Mouse (Mus musculus) heart, postnatal 4 days (tissue): ENCODE data around the gene Ddx10. TPM values are rescaled to one million over a fixed set of nuclear protein-coding genes. Genes with fewer than 3 reads are reported as not detected.

ENCODE experiments used
- DNase-seq: peaks from one replicate; pipeline ENCODE4 v3.0.0; 2021
- total RNA-seq, 2 experiments: library from RNA; stranded (reverse); gene quantifications; 2 replicates each; pipeline ENCODE4 v1.2.3; 2021

Gene Ddx10
- 10 to 100 TPM; 12.1 to 12.8 TPM for total RNA-seq

DNA sequence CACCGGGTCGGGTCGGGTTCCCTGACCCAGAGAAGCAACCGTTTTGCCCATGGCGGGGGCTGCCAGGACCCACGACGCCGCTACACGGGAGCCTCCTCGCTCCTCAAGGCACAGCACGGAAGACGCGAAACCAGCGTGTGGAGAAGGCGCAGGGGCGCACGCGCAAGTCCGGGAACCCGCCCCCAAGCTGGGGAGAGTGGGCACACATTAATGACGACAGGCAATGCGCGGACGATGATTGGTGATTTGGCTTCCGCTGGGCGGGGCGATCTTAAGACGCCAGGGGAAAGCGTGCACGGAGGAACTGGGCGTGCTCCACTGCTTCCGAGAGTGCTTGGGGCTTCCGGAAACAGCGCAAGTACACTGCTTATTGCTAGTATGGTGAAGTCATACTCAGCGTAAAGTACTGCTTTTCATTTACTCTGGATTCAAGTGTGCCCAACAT is at the start of gene Ddx10:
TSS of gene Ddx10 (minus strand) at position 101 of the 445 bp plus-strand sequence.
- peak; percentile 98 for DNase-seq

DNA sequence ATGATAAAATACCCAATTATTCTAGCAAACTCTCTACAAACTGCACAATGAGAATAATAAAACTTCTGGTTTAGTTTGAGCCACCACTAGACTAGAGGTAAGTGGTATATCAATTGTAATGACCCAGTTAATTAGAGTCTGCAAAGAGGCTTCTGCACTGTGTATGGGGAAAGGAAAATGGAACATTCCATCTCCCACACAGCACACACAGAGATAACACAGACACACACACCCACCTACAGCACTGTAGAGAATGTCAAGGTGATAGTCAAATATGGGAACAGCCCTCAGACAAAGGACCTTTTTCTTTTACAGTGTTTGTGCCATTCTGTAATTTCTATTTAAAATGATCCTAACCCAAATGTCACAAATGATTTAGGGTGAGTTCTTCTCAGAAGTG is 45.0 kb upstream of the Ddx10 start:
- DNase-seq, result no peak

DNA sequence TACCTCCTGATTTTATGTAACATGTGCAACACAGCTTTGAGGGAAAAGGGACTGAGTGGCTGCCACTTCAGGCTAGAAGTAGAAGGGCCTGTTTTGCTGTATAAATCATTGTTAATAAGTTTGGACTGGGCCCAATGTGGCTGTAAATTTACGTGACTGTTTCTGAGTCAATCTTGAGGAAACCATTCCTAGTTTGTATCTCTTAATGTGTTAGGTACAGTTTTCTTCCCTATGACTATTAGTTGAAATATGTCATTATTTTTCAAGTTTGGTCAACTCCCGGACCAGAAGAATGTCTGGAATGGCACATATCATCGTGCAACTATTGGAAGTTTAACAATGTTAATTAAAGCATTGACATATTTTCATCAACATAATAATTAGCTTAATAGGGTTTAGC is 42.2 kb upstream of the Ddx10 start:
- DNase-seq, result no peak

DNA sequence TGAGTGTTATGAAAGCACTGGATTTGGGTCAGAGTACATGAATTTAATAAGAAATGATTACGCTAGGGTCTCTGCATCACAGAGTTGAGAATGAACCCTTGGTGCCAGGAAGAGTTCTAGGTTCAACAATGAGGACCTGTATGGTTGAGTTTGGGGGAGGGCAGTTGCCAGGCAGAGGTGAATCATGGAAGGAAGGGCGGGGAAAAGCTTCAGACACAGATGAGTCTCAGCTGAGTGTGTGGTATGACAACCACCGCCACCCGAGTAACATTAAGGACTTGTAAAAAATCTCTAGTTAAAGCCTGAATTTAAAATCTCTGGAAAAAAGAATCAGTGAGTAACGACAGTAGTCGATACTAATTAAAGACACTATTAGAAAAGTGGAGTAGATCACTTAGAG is 38.9 kb upstream of the Ddx10 start:
- no peak for DNase-seq

DNA sequence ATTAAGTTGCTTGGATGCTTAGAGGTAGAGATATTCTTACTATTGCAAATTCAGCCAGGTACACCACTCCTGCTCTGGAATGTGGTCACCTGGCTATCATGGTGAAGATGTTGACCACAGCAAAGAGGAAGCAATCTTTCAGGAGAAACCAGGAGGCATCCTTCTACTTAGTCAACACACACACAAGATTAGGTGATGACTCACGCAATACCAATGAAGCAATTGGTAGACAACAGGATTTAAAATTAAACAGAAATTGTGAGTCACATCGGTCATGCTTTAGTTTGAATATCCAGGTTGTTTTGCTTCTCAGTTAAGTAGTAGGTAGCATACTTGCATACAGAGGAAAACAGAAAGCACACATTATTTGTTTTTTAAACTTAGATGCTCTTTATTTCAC is 31.1 kb upstream of the Ddx10 start:
- DNase-seq, result no peak

DNA sequence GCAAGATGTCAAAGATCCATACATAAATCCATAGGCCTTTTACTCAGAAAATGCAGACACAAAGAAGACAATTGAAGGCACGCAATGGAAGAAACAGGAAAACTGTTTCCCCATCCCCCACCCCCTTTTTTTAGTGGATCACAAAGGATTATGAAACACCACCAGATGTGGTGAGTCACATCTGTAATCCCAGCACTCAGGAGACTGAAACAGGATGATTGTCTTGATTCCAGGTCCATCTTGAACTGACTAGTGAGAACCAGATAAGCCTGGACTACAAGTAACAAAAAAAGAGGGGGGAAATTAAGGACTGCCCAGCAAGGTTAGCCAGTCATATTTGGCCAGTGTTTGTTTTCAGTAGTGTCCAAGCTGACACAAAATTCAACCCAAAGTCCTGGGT is 28.5 kb upstream of the Ddx10 start:
- no peak for DNase-seq

DNA sequence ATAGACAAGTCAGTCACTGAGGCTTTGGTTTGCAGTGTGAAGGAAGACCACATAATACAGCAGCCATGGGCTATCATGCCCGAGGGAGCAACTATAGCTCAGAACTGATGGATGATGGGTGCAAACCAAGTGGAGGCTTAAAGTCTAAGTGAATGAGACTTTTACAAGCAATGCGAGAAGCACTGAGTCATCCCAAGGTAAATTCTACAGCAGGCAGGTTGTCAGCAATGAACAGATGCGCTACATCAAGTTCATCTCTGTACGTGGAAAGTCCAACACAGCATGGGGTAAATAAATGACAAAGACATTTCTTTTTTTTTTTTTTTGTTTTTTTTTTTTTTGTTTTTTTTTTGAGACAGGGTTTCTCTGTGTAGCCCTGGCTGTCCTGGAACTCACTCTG is 24.9 kb upstream of the Ddx10 start:
- no peak for DNase-seq

DNA sequence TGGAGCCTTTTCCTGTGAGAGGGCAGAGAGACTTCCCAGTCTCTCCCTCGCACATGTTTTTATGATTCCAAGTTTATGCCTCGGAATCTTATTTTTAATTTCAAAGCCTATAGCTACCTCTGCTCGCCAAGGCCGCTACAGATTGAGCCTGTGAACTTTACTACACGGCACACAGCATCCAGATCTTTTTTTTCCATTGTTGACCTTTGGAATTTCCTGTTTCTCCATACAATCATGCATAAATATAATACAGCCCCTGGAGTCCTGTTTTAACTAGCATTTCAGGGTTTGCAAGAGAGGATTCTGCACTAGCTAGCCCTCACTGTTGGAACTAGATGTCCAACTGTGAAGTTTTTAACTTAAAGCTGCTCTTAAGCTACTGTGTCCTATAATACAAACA is 24.4 kb upstream of the Ddx10 start:
- no peak for DNase-seq

DNA sequence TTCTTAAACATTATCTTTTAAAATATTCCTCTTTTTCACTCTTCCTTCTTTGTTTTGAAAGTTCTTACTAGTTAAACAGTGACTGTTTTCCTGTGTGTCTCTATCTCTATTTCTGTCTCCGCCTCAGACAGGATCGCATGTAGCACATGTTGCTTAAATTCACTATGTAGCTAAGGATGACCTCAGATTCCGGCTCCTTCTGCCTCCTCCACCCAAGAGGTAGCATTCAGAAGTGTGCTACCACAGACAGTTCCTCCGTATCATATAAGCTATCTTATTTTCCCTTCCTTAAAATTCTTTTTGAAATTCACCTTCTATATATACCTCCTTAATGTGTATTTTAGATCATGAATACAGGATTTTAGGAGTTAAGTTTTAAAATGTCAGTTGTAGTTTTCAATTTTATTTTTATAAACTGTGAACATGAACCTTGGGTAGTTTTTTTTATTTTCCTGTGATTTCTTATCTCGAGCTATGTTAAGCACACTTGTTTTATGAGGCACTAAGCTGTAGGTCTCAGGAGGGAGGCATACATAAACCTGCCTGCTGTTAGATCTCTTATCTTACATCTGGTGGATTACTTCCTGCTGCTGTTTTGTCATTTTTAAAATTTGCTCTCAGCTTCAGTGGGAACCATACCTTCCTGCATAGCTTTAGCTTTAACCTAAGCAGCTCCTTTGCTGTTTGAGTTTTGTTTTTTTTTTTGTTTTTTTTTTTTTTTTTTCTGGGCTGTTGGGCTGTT is 23.6 kb upstream of the Ddx10 start:
- no peak for DNase-seq

DNA sequence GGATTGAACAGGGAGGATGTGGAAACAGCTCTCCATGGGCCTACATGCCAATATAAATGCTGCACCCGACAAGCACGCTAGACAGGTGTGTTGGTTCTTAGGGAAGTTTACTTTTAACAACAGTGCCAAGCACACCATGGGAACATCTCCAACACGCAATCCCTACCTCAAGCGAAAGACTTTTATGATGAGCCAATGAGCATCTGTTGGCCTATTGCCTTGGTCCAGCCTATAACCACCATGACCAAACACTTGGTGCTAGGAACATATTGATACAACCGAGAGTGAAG is 21.6 kb upstream of the Ddx10 start:
- DNase-seq, result no peak

DNA sequence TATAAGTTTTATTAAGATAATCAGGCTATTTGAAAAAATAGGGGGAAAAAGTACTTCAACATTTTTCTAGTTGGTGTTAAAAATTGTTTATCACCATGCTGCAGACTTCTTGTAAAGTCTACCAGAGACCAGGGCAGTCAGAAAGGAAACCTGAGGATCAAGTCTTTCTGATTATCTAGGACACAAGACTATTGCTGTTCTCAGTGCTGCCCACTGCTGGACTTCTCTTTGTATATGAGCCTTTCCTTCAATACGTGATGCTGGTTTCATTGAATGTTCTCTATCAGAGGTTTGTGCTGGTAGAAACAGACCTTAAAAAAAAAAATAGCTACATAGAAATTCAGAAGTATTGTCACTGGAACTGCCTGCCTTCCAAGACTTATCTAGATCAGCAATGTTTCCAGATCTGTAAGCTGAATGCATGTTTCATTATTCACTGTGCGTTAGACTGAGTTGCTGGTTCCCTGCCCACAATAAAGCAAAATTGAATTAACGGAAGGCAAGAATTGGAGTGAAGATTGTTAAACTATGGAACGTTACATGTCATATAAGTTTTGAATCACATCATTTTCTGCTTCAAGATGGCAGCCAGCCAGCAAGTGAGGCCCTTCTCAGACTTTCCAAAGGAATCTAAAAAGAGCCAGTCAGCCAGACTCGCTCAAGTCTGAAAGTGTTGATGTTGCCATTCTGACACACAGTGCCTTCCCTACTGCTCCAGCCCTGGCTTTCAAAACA is 21.0 kb upstream of the Ddx10 start:
- DNase-seq, result peak; percentile 33

DNA sequence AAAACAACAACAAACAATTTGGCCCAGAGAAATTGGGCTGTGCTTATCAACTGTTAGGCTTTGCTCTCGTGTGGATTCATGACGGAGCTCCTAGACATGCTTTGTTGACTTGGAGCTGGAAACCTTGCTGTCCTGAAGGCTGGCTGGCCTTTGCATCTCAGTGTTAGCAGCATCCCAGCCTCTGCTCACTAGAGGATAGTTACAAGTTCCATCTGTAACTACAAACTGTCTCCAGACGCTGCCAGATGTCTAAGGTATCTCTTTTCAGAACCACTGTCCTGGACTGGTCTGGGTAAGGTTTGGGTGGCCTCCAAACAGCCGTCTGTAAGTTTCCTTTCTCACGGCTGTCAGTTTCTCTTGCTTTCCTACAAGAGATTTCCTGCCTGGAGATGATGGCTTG is 20.2 kb upstream of the Ddx10 start:
- DNase-seq, result peak; percentile 7

DNA sequence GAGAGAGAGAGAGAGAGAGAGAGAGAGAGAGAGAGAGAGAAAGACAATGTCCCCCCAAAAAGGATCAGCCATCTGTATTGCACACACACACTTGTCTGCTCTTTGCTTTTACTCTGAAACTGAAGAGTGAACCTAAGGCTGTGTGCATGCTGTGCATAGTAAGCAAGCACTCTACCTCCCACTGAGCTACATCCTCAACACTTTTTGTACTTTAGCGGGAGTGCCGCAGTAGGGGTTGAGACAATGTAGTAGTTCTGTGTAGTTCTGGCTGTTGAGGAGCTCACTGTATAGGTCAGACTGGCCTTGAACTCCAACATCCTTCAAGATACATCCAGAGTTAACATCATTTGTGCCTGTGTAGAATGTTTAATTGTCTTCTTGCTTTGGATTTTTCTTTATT is 17.7 kb upstream of the Ddx10 start:
- DNase-seq, result no peak

DNA sequence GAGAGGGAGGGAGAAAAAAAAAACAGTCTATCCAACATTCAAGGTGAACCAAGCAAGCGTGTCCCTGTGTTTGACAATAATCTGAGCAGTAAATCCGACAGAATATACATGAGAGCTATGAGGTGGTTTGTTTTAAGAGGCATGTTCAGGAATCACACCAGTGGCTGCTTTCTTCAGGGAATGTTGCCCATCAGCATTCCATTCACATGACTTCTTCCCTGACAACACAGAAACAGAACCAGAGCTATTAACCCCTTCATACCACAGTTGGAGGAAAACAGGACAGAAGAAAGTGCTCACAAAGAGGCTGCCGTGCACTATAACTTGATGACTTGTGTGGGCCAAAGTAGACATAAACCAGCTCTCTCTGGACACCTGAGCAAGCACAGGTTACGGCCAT is 16.5 kb upstream of the Ddx10 start:
- DNase-seq, result peak; percentile 16

DNA sequence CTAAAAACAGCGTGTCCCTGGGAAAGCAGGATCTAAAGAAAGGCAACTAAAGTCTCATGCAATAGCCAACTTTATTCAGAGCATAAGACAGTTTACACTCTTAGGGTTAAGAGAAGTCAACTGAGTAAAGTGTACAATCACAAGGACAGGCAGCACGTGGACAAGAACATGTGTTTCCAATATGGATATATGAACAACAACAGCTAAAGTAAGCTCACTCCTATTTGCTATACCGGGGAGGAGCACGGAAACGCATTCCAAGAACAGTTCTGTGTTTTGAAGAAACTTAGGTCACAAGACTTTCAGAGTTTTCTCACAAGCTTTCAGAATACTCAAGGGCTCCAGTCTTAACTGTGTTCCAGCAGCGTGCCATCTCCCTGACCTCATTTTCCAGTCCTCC is 10.3 kb upstream of the Ddx10 start:
- no peak for DNase-seq

DNA sequence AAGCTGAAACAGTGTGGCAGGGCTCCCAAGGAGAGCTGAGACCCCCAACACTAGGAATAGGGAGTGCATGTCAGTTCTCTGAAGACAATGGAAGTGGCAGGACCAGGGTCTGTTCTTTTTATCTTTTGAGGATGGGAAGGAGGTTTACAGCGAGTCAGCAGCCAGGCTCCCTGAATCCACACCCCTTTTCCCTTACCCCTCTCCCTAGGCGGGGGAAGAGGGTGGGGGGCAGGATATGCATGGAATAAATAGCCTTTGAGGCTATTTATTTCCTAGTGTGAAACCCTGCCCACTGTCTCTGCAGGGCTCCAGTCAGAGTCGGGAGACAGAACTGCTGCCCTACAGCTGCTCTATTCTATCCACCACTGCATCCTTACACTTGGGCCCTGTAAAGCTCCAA is 9.9 kb upstream of the Ddx10 start:
- no peak for DNase-seq

DNA sequence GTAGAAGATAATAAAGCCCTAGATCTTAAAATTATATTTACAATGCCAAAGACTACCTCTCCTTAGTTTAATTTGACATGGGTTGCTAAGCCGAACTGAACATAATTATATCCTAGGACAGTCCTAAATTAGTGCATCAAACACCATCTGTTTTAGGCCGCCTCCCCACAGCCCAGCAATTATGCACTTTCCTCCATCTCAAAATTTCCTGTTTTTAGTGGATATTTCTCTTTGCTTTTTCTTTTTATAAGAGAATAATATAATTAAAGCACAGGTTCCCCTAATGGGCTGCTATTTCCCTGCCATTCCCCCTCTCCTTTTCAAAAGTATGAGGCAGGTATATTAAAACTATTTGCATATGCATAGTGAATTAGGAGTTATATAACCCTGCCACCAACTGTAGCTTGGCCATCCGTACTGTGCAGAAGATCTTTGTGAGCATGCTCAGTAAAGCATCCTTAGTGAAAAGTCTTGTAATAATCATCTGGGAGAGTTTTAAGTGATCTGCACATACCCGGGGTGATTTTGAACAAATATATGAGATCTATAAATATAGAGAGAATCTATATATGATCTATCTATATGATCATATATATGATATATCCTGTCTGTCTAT is 8.9 kb upstream of the Ddx10 start:
- no peak for DNase-seq

DNA sequence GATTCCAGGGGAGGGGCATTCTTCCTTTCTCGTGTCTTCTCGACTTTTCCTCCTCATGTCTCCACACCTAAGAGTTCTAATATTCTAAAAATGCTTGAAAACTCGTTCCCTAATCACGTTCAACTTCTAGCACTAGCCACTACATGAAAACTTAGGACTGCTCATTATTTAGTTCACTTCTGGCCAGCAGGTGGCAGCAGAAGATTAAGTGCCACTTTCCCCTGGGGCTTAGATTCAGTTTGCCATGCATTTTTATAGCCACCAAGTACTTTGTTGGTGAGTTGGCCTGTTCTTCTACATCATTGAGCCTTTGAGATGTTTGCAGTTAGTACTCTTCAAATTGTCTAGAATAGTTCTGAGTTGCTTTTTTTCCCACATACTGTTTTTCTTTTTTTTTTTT is 6.5 kb upstream of the Ddx10 start:
- peak; percentile 84 for DNase-seq

DNA sequence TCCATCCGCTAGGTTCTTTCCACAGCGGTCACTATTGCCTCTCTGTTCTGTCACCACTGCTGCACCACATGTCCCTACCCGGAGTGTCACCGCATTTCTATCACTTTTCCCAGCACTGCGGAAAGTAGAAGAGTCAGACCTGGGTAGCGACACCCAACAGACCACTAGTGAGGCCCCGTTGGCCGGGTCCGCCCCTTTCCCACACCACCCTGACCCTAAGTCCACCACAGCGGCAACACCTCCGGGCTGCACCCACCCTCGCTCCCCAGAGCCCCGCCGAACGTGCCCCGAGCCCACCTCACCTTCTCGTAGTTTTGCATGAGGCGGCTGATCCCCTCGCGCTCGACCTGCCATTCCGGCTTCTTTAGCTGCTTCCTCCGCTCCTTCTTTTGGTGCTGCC is 337 bp downstream of the Ddx10 start:
- no peak for DNase-seq

DNA sequence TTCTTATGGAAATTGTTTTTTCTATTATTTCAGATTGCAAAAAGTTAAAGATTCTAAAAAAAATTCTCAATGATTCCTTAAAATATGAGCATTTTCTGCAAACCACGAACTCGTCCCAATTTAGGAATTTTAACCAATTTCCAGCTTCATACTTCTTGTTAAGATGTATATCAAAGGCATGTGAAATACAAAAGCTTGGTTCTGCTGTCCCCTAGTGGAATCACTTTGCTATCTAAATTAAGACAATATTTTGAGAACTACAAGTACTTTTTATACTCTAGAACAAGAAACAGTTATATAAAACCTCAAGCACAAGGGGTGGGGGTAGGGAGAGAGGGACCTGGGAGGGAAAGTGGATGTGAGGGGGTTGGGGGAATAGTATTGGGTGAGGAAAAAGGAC is 29.7 kb downstream of the Ddx10 start:
- no peak for DNase-seq

DNA sequence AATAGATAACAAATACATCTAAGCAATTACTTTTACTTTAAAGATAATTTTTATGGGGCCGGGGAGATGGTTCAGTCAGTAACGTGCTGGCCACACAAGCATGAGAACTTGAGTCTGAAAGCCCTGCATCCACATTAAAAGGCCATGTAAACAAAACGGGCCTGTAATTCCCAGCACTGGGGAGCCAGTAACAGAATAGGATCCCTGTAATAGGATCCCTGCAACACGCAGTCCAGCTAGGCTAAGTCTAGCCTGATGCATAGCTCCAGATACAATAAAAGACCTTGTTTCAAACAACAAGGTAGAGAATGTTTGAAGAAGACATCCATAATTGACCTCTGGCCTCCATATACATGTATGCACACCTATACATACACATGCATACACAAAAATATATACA is 39.6 kb downstream of the Ddx10 start:
- no peak for DNase-seq

DNA sequence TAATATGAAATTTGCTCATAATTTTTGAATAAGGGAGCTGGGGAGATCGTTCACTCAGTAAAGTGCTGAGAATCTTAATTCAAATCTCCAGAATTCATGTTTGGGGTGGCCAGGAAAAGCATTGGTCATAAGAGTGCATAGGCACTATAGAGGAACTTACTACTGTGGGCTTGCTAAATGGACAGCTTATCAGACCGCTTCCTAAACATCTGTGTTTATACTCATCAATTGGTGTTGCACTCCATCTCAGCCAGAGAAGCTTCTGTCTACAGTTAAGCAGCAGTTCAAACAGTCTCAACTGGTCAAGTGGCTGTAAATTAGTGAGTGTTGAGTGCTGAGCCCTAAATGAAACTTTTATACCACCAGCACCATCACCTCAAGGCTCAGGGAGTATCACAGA is 73.3 kb downstream of the Ddx10 start:
- no peak for DNase-seq

DNA sequence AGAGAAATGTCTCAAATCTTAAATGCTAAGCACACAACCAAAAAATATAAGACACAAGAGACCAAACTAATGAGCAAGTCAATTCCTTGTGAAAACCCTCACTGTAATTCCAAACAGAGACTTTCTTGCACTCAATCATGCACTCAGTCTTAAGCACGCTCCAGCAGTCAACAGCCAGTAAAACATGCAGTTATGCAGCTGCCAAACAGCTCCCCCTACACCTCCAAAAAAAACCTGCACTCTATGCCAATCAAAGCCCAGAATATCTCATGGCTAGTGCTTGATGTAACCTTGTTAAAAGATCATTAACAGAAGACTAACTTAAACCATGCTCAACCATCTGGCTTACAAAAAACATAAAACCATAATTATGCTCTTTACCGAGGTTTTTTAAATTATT is 74.6 kb downstream of the Ddx10 start:
- peak; percentile 15 for DNase-seq

DNA sequence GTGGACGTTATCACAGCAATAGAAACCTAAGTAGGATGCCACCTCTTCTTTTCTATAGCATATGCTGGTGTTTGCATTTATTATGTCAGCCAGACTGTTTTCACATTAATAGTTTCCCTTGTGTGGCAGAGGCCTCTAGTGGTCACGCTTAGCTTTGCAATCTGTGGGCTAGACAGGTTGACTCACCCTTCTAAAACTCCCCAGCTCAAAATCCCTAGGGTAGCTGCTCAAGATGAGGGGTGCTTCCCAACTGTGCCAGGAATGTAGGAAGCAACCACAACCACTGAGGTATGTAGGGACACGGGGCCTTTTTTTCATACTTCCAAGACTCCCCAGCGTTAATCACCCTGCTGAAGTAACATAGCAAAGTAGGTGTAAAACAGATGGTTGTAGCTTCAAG is 103.6 kb downstream of the Ddx10 start:
- peak; percentile 66 for DNase-seq
